Mouse (Mus musculus) limb, embryonic 11.5 days (tissue): ENCODE results near the gene Dzip1. TPM values are rescaled to one million over a fixed set of nuclear protein-coding genes. Genes with fewer than 3 reads are reported as not detected.

Experiments
- ATAC-seq: fragments of 200-750 bp; cut with Nextera tagmentation; 2 replicates; pipeline ENCODE4 v1.8.0; 2017; ENCODE audit warnings: low read depth; ENCODE audit not compliant: insufficient number of reproducible peaks, low FRiP score, low TSS enrichment
- DNase-seq: peaks from one replicate; pipeline ENCODE4 v3.0.0-alpha.2; 2015; ENCODE audit warnings: low spot score
- H3K27ac ChIP-seq: fragments of 300-500 bp; sonication (generic); replicated peaks from 2 replicates; pipeline ENCODE4 v1.5.1; 2014; ENCODE audit warnings: low read depth, mild to moderate bottlenecking, low read length
- H3K27me3 ChIP-seq: fragments of 300-500 bp; sonication (generic); 2 replicates; pipeline ENCODE4 v1.6.1; 2014; ENCODE audit warnings: mild to moderate bottlenecking, low read length, mixed read lengths; ENCODE audit not compliant: control insufficient read depth, insufficient read depth
- H3K36me3 ChIP-seq: fragments of 300-500 bp; sonication (generic); 2 replicates; pipeline ENCODE4 v1.6.1; 2014; ENCODE audit warnings: mild to moderate bottlenecking, low read length, moderate library complexity, mixed read lengths; ENCODE audit not compliant: control insufficient read depth, insufficient read depth
- H3K4me1 ChIP-seq: fragments of 300-500 bp; sonication (generic); 2 replicates; pipeline ENCODE4 v1.6.1; 2014; ENCODE audit warnings: low read length, mixed read lengths; ENCODE audit not compliant: control insufficient read depth, insufficient read depth
- H3K4me2 ChIP-seq: fragments of 300-500 bp; sonication (generic); 2 replicates; pipeline ENCODE4 v1.6.1; 2014; ENCODE audit warnings: low read depth, mild to moderate bottlenecking, moderate library complexity; ENCODE audit not compliant: severe bottlenecking
- H3K4me3 ChIP-seq: fragments of 300-500 bp; sonication (generic); 2 replicates; pipeline ENCODE4 v1.5.1; 2014; ENCODE audit warnings: low read depth, low read length
- H3K9ac ChIP-seq: fragments of 300-500 bp; sonication (generic); 2 replicates; pipeline ENCODE4 v1.6.1; 2014; ENCODE audit warnings: mild to moderate bottlenecking, low read length
- H3K9me3 ChIP-seq: fragments of 300-500 bp; sonication (generic); 2 replicates; pipeline ENCODE4 v1.6.1; 2016; ENCODE audit warnings: low read length; ENCODE audit not compliant: control insufficient read depth
- WGBS: fragments of 180-500 bp; shearing (Covaris S2); extraction: QIAGEN DNeasy Blood & Tissue Kit; methylation state at CpG from one replicate; pipeline ENCODE4 v1.1.7; 2014; 5-methylcytosine and 5-hydroxymethylcytosine counted together
- polyA plus RNA-seq: library from polyadenylated mRNA; unstranded; fragments of >200 nt; fragmentation: Nextera tagmentation; extraction: Ambion mirVana; gene quantifications from 2 replicates; pipeline ENCODE4 v1.2.1, GENCODE M21; 2014

Gene Dzip1
- polyA plus RNA-seq, 1 experiment from 2014 or later: 33.2 TPM

- Histone ChIP-seq H3K27ac (no peak overlapping the region), H3K27me3 (no peaks in the 10 kb centered on the region), H3K4me3 (no peak overlapping the region), H3K4me2 (no peak overlapping the region), H3K4me1 (peaks cover 1% of the 10 kb centered on the region; the same call in 1 of the 2 replicates), H3K9me3 (no peaks in the 10 kb centered on the region), H3K9ac (no peak overlapping the region), H3K36me3 (no peaks in the 10 kb centered on the region)
- DNase-seq (no peak), ATAC-seq (no peak)
- 82% methylated on average over 11 of the region's 11 CpGs for WGBS
These were observed 95.7 kb downstream of the Dzip1 start for GRCm38 (mm10) chr14:118829331-118830095.

- no peak overlapping the region for H3K27ac ChIP-seq
- no peaks in the 10 kb centered on the region for H3K27me3 ChIP-seq
- H3K36me3 ChIP-seq: no peaks in the 10 kb centered on the region
- no peak overlapping the region for H3K4me2 ChIP-seq
- H3K4me1 ChIP-seq: no peaks in the 10 kb centered on the region
- H3K9me3 ChIP-seq: no peaks in the 10 kb centered on the region
- 57% methylated on average over 7 of the region's 7 CpGs for WGBS
- no peak for ATAC-seq
- no peak overlapping the region for H3K4me3 ChIP-seq
- no peak for DNase-seq
- H3K9ac ChIP-seq: no peak overlapping the region
These were observed 97.9 kb downstream of the Dzip1 start for GRCm38 (mm10) chr14:118827283-118827904.

GRCm38 (mm10) chr14:118826346-118826745 lies 98.9 kb downstream of the Dzip1 start:
- Histone ChIP-seq H3K36me3 (no peaks in the 10 kb centered on the region), H3K27ac (no peak overlapping the region)

More at GRCm38 (mm10) chr14:118826346-118826745, 98.9 kb downstream of the Dzip1 start:
- no peaks in the 10 kb centered on the region for H3K27me3 ChIP-seq
- no peaks in the 10 kb centered on the region for H3K4me1 ChIP-seq
- H3K9me3 ChIP-seq: no peaks in the 10 kb centered on the region
- 88% methylated on average over 8 of the region's 8 CpGs for WGBS
- no peak for ATAC-seq
- no peak overlapping the region for H3K4me3 ChIP-seq
- H3K4me2 ChIP-seq: no peak overlapping the region
- DNase-seq: no peak
- H3K9ac ChIP-seq: no peak overlapping the region

Other genes starting within 250 kb of the Dzip1 start
- 2.9 TPM in 2 replicates for gene Abcc4, start 219.2 kb downstream of the Dzip1 start, polyA plus RNA-seq
- 1.2 TPM in 2 replicates for gene Cldn10, start 137.6 kb downstream of the Dzip1 start, polyA plus RNA-seq
- 34.1 and 35.3 TPM in 2 replicates for gene Dnajc3, start 12.5 kb upstream of the Dzip1 start, polyA plus RNA-seq
- gene Uggt2, start 174.0 kb upstream of the Dzip1 start, polyA plus RNA-seq: 18.2 and 20.9 TPM in 2 replicates
- gene Hs6st3, start 212.9 kb upstream of the Dzip1 start, polyA plus RNA-seq: 0.17 TPM in 1 of 2 replicates, not detected in the other